ENCODE assay signal across 8 mouse cellular contexts in the genomic region with DNA sequence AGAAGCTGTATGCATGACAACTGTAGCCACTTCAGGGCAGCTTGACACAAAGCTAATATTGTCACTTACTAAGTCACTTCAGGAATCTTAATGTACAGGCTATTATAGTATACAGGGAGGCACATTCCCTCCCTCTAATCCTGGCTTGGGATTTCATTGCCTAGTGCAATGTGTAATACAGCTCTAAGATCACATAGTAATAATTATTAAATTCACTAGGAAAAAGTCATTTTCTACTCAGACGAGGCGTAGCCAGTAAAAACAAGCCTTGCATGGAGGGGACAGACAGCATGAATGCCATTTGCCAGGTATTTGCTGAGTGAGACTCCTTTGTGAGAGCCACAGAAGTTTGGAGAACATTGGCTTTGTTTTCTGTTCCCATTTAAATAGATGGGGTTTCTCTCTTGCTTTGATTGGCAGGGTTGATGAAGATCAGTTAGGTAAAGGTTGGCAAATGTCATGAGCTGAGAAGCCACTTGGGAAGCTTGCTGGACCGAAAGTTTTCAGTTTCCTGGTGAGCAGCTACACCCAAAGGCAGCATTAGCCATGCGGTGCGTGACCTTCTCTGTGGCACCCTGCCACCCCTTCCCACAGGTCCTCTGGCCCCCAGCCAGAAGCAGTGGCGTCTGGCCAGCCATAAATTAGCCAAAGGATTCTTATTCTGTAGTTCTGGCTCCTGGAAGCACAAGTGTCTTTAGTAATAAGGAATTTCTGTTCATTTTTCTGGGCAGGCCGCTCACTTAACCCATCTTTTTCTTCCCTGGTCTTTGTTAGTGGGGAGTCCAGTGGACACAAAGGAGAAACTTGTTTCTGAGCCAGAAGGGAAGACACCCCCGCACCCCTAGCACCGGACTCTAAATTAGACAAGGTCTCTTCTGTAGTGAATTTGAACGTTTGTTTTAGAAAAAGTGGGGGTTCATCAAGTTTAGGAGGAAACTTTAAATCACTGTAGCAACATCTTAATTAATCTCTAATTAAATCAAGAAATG. TPM values are rescaled to one million over a fixed set of nuclear protein-coding genes. Genes with fewer than 3 reads are reported as not detected.
DNase-seq lines count a peak whose midpoint lies in the region; ATAC-seq and TF ChIP-seq lines count a peak whose summit lies in the region.

No protein-coding gene starts in this region.

- no peak for TF ChIP-seq POLR2A in heart, adult 2 months (IDR thresholded peaks at IDR 0.05; ENCODE audit: insufficient read depth, low read depth, low read length)

- H3K27ac ChIP-seq in heart, adult 2 months = no peak overlapping the region
- H3K27ac ChIP-seq in heart, embryonic 12.5 days (ENCODE audit: poor library complexity, severe bottlenecking) = no peak overlapping the region
- H3K27ac ChIP-seq in lung, postnatal 0 days (ENCODE audit: low read length) = no peak overlapping the region

- H3K36me3 ChIP-seq in heart, adult 2 months (ENCODE audit: control insufficient read depth, insufficient read depth, low read length) = peaks cover 7% of the 10 kb centered on the region
- no peaks in the 10 kb centered on the region for H3K36me3 ChIP-seq in heart, embryonic 12.5 days
- no peaks in the 10 kb centered on the region for H3K36me3 ChIP-seq in lung, postnatal 0 days (ENCODE audit: insufficient read depth, low read length)

- H3K79me2 ChIP-seq in heart, adult 2 months (replicated peaks; ENCODE audit: control insufficient read depth, insufficient read depth, low read length) = no peaks in the 10 kb centered on the region

- no peak for ATAC-seq in heart, embryonic 12.5 days (ENCODE audit: insufficient number of reproducible peaks, low FRiP score)
- ATAC-seq in lung, postnatal 0 days = no peak

- 34% methylated on average over 10 of the region's 10 CpGs for WGBS in heart, adult 2 months
- WGBS in heart, embryonic 12.5 days = 74% methylated on average over 10 of the region's 10 CpGs
- WGBS in lung, postnatal 0 days = 52% methylated on average over 10 of the region's 10 CpGs

- TF ChIP-seq CTCF in heart, adult 2 months (IDR thresholded peaks at IDR 0.05) = no peak
- no peak for TF ChIP-seq CTCF in lung, postnatal 0 days (IDR thresholded peaks at IDR 0.05)

- intact Hi-C loops in heart, adult 2 months (cut with DNase I) = loop anchor here (10.0 kb wide), 1 partner anchor 162 kb away; no protein-coding TSS in a partner anchor

- peaks cover 5% of the 10 kb centered on the region for H3K4me1 ChIP-seq in heart, adult 2 months (ENCODE audit: control insufficient read depth, insufficient read depth, low read length)
- peaks cover 23% of the 10 kb centered on the region for H3K4me1 ChIP-seq in heart, embryonic 12.5 days (replicated peaks)
- H3K4me1 ChIP-seq in lung, postnatal 0 days (ENCODE audit: insufficient read depth, low read depth, low read length) = no peaks in the 10 kb centered on the region

- H3K9me3 ChIP-seq in heart, embryonic 12.5 days (replicated peaks) = 0 out of 2 replicates have a peak, but pooled peaks cover 4% of the 10 kb centered on the region
- H3K9me3 ChIP-seq in lung, postnatal 0 days (ENCODE audit: low read length) = no peaks in the 10 kb centered on the region

- peak; percentile 64 to 71 for DNase-seq in heart, adult 2 months
- DNase-seq in adrenal gland, postnatal 25 days = peak; percentile 83
- peak; percentile 48 to 75 for DNase-seq in frontal cortex, postnatal 36 days (ENCODE audit: low spot score in 2 of 2)
- DNase-seq in kidney, postnatal 14 days = peak; percentile 92
- DNase-seq in lung, postnatal 0 days (ENCODE audit: low spot score) = peak; percentile 31
- DNase-seq in right cerebral cortex, postnatal 4 days = peak; percentile 81
- DNase-seq in thymus, postnatal 14 days = no peak

- no peaks in the 10 kb centered on the region for H3K27me3 ChIP-seq in heart, adult 2 months (ENCODE audit: control insufficient read depth, insufficient read depth, low read length)
- H3K27me3 ChIP-seq in heart, embryonic 12.5 days (replicated peaks) = no peaks in the 10 kb centered on the region
- H3K27me3 ChIP-seq in lung, postnatal 0 days (replicated peaks; ENCODE audit: insufficient read depth, low read length) = no peaks in the 10 kb centered on the region

- H3K4me3 ChIP-seq in heart, adult 2 months = no peak overlapping the region
- no peak overlapping the region for H3K4me3 ChIP-seq in heart, embryonic 12.5 days
- H3K4me3 ChIP-seq in lung, postnatal 0 days (ENCODE audit: low read depth, low read length) = no peak overlapping the region

- no peak overlapping the region for H3K9ac ChIP-seq in heart, adult 2 months (ENCODE audit: low read depth, low read length)
- no peak overlapping the region for H3K9ac ChIP-seq in heart, embryonic 12.5 days
- H3K9ac ChIP-seq in lung, postnatal 0 days (replicated peaks; ENCODE audit: low read depth) = no peak overlapping the region

- no peak overlapping the region for H3K4me2 ChIP-seq in heart, embryonic 12.5 days
- H3K4me2 ChIP-seq in lung, postnatal 0 days (replicated peaks; ENCODE audit: low read depth, low read length) = no peak overlapping the region

- TF ChIP-seq EP300 in heart, adult 2 months (IDR thresholded peaks at IDR 0.05; ENCODE audit: insufficient read depth, low read depth, low read length) = no peak
- TF ChIP-seq EP300 in lung, postnatal 0 days (IDR thresholded peaks at IDR 0.05) = no peak

RNA-seq across cellular contexts. Expression of gene Bckdhb, which starts 37.4 kb away (rescaled TPM):
- 100 to 1,000 TPM in 1 of 2 experiments, 10 to 100 TPM in 1; 97.5 to 118 TPM for total RNA-seq in heart, adult 2 months (2021)
- 58.2 and 73.9 TPM in 2 replicates for polyA plus RNA-seq in heart, adult 2 months (2012; rRNA removed)
- 49.4 and 50.0 TPM in 2 replicates for polyA plus RNA-seq in heart, embryonic 12.5 days (2016; fragmentation: Nextera tagmentation; extraction: Ambion mirVana)
- total RNA-seq in adrenal gland, postnatal 25 days (2021) = 66.3 and 70.8 TPM in 2 replicates
- polyA plus RNA-seq in lung, postnatal 0 days (2015; fragmentation: Nextera tagmentation; extraction: Ambion mirVana) = 11.8 and 12.5 TPM in 2 replicates
